Mouse (Mus musculus): ENCODE measurements at regions not wholly inside any gene's neighbourhood (a gene's known extent, or its start where the extent isn't known, plus 50 kb on each side); places are given as distances from the start of the nearest gene placed in this dataset.

DNA sequence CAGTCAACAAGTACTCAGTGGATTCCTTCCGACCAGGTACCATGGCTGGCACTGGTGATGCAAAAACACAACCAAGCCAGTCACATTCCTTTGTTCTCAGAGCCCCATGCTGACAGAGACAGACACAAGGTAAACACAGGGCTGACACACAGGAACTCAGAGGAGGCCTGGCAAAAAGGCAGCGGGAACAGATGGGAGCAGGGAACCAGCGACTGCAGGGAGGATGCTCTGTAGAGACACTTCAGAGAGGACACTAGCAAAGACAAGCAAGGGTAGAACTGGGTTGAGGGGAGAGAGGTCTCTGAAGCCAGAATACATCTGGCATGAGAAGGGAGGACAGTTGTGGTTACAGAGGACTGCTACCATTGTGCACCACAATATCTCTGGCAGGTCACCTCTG, 133.6 kb downstream of the Tex36 start:
- no peak for DNase-seq

DNA sequence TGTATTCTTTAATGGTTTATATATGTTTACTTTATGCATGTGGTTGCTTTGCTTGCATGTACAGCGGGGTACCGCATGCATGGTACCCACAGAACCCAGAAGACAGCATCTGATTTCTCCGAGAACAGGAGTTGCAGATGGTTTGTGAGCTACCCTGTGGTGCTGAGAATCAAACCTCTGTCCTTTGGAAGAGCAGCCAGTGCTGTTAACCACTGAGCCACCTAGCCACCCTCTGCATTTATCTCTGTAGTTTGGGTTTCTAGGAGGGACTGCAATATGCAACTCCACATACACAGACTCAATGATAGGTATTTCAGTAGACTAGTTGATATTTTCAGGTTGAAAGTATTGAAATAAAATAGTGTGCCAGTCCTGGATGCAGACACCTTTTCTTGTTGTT, 134.4 kb downstream of the Tex36 start:
- DNase-seq = no peak

DNA sequence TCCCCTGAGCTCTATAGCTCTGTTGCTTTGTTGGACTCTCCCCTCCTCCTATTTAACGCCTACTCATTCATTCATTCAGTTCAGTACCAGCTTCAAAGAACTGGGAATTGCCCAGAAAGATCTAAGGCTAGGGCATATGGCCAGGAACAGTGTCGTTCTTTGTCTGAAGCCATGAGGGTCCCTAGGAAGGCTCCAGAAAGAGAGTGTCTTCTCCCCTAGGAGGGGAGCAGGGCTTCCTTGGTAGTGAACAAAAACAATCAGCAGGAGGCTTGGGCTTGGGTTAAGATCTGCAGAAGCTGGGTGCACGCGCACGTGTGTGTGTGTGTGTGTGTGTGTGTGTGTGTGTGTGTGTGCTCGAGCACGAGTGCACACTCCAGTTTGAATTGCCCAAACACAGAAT, 142.7 kb downstream of the Tex36 start:
- no peak for DNase-seq

DNA sequence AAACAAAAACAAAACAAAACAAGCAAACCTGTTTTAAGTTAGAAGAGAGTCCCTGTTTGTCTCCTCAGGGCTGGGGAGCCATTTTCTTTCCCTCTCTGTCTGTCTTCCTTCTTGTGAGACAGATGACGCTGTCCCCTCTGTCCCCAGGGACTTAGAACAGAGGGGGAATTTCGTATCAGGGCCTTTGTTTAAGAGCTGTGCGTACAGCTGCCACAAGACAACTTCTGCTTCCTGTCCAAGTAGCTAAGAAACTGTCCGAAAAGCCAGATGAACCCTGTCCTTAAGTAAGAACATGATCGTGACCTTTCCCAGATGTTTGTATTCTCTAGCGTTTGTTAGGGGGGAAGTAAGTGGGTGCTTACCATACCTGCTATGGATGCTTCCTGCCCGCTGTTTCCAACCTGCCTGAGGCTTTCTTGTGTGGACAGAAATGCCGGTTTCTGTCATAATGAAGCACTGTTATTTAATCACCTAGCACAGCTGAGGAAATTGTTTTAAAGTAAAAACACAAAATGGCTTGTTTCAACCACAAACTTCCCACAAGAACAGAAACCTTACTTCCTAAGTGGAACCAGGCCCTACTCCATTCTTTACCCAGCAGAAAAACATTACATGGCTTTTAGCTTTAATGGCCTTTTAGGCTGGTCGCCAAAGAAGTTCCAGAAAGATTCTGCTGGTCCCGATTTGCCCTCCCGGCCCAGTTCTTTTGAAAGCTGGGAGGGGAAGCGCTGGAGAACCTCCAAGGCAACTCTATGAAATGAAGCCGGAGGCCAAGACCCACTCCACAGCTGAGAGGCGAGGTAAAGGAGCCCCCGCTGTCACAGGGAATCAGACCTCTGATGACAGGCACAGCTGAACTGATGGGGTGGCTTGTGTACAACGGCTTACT, 144.3 kb downstream of the Tex36 start:
- peak; percentile 21 to 38 for DNase-seq

DNA sequence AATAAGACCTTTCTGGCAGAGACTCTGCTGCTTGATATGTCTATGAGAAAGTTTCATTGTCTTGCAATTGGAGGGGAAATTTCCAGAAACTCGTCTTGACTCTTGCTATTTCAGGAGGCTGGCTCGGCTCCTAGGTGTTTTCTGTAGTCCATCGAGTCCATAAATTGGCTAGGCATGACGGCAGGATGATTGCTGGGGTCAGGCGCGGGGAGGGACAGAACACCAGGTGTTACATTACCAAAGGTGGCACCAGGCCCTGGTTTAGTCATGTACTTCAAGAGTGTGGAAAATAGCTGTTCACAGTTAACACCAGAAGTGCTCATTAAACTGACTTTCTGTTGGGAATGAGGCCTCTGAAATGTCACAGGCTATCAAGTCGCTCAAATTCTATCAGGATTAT, 151.7 kb downstream of the Tex36 start:
- DNase-seq = no peak

DNA sequence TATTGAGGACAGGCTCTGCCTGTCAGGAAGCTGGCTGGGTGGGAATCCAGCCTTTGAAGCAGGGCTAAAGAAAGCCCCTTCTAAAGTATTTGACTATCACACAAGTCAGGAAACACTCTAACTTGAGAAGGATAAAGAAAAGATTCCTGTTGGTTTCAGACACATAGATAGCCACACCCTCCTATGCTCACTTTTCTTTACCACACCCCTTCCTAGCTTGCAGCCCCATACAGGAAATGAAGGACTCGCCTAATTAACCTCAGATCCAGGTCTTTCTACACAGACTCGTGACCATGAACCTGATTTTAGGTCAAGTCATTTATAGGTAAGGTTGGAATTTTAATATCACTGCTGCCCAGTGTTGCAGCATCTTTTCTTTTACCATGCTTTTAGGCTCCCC, 154.9 kb downstream of the Tex36 start:
- no peak for DNase-seq

DNA sequence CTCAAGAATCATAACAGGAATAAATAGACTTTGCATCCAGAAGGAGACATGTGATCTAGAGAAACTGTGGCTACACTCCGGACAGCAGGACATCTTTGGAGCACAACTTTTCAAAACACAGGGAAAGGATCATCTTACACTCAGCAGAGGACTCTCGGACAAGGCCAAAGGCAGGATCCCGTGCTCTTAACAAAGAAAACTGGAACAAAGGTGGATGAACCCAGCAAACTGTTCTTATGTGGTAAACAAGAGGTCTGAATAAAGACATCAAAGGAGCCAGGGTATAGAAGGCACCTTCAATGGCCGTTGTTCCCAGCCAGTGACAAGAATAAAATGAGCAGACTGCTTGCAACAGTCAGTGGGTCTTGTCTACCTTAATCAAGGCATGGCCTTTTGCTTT, 160.3 kb downstream of the Tex36 start:
- no peak for DNase-seq

DNA sequence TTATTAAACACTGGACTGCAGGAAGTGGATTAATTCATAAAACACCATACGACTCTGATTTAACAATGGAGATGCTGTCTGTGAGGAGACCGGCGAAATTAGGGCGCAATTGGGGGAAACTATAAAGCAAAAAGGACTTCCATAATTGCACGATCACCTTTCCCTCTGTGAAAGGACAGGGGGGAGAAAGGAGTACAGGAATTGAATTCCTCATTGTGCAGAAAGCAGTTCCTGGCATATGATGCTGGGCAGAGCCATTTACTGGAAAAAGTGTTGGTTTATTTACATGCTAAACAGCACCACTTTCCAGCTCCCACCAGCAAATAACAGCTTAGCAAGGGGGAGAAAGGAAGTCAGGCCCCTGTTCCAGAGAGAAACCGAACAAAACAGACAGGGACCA, 160.8 kb downstream of the Tex36 start:
- no peak for DNase-seq

DNA sequence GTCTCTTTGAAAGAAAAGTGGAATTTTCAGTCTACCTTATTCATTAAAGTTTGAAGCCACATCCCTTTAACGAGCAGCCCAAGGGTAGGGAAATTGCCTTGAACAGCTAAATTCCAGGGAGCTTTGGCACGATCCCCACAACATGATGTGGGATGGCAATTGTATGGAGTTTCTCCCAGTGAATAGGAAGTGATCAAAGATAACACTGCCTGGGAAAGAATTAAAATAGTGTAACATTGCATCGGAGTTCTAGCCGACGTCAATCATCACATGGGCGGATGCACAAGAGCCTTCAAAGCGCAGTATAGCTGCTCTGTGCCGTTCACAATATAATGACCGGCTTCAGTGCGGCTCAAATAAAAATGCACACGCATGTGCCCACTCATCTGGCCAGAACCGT, 161.2 kb downstream of the Tex36 start:
- DNase-seq = no peak

DNA sequence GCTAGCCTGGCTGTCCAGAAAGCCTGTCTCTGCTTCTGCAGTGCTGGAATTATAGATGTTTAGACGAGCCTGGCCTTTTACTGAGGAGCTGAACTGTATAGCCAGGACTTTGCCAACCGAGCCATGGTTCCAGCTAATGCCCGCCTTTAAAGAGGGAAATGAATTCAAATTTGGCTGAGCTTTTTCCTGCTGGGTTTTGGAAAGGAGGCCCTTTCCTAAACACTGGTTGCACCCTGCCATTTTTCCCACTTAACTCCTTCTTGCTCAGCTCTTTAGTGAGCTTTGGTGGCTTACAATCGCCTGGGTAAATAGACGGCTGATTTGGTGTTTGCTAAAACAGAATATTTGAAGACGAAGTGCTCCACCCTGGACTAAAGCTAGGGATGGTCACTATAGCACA, 161.9 kb downstream of the Tex36 start:
- no peak for DNase-seq

DNA sequence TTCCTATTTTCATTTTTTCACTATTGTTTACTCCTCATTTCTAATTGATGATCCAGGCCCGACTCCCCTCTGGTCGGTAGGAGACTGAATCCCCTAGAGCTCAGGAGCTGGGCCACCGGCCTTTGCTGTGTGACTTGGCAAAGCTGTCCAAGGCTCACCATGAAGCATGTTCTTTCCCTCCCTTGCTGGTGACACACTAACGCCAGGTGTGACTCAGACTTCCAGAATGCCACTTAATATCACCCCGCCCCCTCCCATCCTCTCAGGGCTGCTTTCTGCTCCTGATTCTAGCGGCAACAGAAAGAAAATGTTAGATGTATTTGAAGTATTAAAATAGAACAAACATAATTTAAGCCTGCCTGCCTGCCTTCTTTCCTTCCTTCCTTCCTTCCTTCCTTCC, 163.3 kb downstream of the Tex36 start:
- DNase-seq = no peak

DNA sequence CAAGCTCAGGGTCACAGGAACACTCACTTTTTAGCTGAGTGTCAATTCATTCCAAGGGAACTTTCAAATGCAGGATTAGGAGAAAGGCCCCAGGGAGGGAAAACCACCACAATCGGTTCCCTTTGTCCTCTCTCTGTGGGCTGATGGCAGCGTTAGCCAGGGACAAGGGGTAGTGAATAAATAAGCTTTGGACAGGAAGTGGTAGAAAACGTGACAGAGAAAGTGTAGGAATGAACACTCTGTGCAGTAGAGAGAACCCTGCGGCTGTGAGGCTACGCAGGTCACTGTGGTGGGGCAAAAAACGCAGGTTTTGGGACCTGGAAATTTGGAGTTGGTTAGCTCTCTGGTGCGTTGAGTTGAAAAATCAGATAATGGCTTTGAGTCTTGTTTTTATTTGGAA, 164.1 kb downstream of the Tex36 start:
- DNase-seq = no peak

DNA sequence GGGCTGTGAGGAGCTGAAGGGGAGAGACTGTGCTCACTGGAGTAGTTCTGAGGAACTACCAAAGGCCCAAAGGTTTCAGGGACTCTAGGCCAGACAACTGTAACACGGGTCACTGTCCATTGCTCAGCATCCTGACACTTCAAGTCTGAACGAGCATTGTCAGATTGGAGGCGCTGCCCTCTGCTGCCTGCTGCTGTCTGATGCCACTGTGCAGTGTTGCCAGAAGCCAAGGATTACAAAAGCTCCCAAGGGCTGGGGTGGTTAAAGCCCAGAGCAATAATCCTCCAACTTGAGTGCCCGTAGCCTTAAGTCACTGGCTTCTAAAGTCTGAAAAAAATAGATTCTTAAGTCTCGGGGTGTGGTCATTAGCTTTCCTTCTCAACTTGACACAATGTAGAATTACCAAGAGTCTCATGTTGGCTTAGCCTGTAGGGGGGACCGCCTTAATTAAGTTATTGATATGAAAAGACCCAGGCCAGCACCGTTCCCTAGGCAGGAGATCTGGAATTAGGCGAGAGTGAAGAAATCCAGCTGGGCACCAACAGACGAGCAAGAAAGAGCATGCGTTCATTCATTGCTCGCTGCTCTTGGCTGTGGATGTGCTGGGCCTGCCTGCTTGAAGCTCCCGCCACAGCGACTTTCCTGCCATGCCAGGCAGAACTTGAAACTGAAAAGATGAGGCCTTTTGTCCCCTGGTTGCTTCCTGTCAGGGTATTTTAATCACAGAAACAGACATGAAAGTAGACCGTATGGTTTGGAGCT, 166.2 kb downstream of the Tex36 start:
- peak in 1 of 2 experiments; percentile 1 for DNase-seq

DNA sequence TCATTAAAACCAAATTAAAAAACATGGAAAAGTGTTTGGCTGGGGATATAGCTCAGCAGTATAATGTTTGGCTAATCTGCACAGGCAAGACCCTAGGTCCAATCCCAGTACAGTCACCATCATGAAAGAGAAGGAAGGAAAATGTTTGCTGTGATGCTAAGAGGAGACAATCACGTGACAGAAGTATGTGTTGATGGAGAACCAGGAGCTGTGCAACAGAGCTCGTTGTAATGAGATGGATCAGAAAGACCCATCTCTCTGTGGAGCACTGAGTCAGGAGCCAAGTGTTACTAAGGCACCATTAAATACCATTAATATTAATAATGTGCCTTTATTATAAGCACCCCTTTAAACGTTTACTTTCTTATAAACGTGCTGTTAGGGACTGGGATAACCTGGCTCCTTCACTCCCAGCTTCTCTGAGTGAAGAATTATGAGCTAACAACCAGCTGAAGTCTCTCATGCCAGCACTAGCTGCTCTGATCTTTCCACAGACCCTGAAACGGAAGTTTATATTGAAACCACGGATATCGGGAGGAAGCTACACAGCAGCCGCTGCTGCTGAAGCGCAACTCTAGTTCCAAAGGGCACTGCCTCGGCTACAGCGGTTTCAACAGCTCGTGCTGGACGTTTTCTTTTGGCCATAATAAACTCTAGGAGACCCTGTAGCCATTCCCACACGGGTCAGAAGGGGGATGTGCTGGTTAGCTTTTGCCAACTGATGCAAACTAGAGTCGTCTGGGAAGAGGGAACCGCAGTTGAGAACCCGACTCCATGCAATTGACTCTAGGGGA, 167.7 kb downstream of the Tex36 start:
- no peak for DNase-seq

DNA sequence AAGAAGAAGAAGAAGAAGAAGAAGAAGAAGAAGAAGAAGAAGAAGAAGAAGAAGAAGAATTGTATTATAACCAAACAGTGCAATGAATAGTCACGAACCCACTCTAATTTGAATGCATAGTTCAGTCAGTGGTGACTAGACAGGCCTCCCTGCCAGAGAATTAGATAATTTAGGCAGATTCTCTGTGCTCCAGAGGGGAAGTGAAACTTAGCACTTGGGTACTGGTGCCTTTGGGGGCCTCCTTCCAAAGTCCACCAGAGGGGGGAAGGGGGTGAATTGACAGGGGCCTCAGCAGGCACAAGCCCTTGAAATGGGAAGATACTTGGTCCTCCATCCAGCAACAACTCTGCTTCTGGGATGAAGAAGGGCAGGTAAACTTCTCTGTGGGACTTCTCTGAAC, 169.6 kb downstream of the Tex36 start:
- DNase-seq = no peak

DNA sequence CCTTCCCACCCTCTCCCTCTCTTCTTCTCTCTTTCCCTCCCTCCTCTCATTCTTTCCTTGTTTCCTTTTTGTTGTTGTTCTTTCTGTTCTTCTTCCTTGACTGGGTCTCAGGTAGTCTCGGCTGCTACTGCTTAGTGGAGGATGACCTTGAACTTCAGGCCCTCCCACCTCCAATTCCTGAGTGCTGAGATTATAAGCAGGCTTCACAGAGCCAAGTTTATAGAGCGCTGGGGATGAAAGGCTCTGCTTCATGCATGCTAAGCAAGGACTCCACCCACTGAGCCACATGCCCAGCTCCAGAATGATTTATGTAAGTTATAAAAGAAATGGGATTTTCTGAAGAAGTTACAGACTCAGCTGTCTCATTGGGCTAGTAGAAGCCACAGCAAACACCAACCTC, 199.9 kb downstream of the Tex36 start:
- no peak for DNase-seq

DNA sequence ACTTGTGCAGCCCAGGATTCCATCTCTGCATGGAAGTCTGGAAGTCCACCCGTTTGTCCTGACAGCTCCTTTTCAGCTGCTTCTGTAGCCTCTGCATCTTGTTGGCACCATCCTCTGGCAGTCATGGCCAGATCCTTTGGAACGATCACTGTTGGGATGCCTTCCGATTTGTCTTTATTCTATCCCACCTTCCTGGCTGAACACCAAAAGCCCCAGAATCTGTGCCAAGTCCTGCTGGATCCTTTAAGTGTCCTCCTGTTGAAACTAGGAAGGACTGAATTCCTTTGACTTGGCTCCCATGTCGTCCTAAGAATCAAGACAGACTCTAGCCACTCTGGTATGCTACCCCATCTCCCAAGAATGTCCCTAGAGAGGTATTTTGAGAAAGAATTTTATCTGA, 201.3 kb downstream of the Tex36 start:
- DNase-seq = no peak

DNA sequence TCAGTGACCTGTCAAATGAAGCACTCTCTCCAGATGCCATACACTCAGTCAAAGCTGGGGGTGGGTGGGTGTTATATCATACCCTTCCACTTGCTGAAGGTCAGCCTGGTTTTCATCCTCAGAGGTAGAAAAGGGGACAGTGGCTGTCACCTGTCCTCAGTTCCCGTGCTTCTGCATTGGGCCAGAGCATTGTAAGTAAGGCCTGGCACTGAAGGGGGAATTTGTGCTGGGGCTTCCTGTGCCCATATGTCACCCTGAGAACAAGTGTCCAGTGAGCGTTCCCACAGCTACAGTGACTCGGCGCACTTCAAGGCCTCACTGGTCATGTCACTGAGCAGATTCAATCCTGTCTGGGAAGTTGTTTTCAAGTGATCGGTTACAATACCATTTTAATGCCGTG, 213.2 kb downstream of the Tex36 start:
- DNase-seq = no peak

DNA sequence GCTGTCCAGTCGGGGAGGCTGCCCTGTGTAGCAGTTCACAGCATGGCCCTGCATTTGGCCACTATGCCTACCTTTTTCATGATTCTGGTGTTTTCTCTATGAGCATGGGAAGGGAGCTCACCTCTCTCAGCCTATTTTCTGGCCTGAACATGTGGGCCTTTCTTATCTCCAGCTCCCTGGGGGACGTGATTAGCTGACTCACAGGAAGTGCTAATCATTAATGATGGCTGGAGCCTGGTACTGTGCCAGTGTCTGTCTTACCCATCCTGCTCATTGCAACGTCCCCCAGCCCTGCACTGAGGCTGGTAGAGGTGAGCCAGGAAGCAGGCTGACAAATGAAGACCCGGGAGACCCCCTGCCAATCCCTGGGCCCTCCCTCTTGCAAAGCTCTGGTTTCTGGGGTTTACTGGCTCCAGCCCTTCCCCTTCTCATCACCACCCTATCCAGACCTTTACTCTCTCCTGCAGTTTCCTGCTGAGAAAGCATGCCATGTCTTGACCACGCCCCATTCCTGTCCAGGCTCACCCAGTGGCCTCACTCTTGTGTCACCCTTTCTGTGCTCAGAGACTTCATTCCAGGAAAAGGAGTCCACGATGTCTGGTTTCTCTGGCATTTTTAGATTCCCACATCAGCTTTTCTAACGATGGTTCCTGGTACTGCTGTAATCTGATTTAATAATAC, 219.8 kb downstream of the Tex36 start:
- DNase-seq = peak; percentile 2

DNA sequence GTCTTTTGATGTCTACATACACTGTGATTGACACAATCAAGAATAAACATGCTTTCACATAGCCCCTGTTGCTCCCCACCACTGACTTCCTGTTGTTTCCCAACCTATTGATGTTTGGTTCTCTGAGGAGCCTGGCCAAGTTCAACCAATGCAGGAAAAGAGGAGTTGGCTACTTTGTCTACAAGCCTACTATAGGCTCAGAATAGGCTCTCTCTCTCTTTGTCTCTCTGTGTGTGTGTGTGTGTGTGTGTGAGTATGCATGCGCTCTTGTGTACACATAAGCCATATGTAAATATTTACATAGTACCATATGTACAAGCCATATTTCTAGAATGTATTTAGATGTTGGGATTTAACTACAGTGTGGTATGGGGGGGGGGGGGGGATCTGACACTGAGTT, 222.6 kb downstream of the Tex36 start:
- no peak for DNase-seq

DNA sequence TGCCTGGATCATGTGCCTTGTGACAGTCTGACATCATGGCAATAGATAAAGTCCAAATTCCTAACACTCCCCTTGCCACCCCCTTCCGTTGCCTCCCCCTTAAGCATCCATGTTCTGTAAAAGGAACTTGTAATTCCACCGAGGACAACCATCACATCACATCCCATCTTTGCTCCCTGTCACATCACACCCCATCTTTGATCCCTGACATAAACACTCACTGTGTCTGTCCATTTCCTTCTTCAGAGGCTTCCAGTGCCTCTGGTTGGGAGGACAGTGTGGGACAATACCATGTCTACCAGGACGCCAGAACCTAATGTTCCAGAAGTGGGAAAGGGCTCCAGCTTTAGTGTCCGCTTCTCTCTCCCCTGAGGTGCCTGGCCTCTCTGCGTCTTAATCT, 223.6 kb downstream of the Tex36 start:
- no peak for DNase-seq

DNA sequence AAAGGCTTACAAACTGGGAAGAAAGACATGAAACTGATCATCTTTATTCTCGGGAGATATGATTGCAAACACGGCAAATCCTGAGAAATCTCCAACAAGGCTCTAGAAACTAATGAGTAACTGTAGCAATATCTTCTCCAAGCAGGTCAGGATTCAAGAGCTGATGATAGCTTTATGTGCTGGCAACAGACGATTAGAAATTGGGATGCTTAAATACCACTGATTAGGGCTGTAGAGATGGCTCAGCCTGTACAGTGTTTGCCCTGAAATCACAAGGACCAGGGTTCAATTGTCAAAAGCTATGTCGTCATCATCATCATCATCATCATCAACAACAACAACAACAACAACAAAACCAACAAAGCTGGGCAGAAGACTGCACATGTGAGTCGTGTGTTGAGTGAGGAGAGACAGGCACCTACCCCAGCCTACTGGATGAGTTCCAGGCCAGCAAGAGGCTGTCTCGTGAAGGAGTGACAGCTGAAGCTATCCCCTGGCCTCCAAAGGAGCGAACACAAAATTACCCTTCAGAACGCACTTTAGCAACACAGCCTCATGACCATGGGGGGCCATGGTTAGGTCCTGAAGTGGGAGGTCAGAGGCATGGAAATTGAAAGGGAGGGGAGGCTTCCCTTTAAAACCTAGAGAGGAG, 225.0 kb downstream of the Tex36 start:
- DNase-seq = no peak

All from heart, adult 18-20 months (tissue).